Mouse (Mus musculus) cerebellum, adult 2 months (tissue): ENCODE measurements at regions not wholly inside any gene's neighbourhood (a gene's known extent, or its start where the extent isn't known, plus 50 kb on each side); places are given as distances from the start of the nearest gene placed in this dataset.

Experiments used
- CTCF ChIP-seq: fragments of 200-500 bp; IDR thresholded peaks from 2 replicates; pipeline ENCODE4 v1.5.1; 2011; ENCODE audit warnings: low read depth, mild to moderate bottlenecking, control low read depth, low read length, moderate library complexity, borderline replicate concordance; ENCODE audit not compliant: insufficient read depth
- POLR2A ChIP-seq: fragments of 200-500 bp; IDR thresholded peaks from 2 replicates; pipeline ENCODE4 v1.6.1; 2011; ENCODE audit warnings: low read length, control low read depth, borderline replicate concordance; ENCODE audit not compliant: insufficient read depth

DNA sequence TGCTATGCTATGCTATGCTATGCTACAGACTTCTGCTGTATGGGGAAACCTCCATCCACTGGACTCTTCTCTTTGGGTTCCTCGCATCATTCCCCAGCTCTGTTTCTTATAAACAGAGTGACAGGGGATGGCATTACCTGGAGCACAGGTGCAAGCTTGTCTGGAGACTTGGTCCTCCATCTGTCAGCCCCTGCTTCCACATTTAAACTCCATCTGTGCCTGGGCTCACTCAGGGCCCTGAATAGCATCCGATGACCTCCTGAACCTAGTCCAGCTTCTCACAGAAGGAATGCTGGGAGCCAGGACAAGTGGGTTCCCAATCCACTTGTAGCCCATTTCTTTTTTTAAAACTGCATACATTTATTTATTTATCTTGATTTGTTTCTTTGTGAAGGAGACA, 92.3 kb upstream of the Lhx5 start:
- TF ChIP-seq POLR2A: no peak
- no peak for TF ChIP-seq CTCF
